Mouse (Mus musculus) megakaryocyte, embryonic 14.5 days (primary cell): ENCODE measurements around the gene Sqstm1.

Experiments used
- FLI1 ChIP-seq: IDR thresholded peaks from 2 replicates; pipeline ENCODE4 v1.6.1; 2012; ENCODE audit warnings: low read length, inconsistent platforms, mixed read lengths
- GATA1 ChIP-seq: IDR thresholded peaks from 3 replicates; pipeline ENCODE4 v1.6.1; 2012; ENCODE audit warnings: mixed read lengths, low read length, inconsistent platforms, borderline replicate concordance

GRCm38 (mm10) chr11:50210101-50210504 is 524 bp downstream of the Sqstm1 start:
- TF ChIP-seq GATA1 = no peak
- TF ChIP-seq FLI1 = no peak
